Mouse (Mus musculus) heart, adult 18-20 months (tissue): ENCODE data around the gene Vamp4. TPM values are rescaled to one million over a fixed set of nuclear protein-coding genes. Genes with fewer than 3 reads are reported as not detected.

ENCODE experiments used
- DNase-seq, 2 experiments: peaks; one replicate each; pipeline ENCODE4 v3.0.0; 2021 to 2022; ENCODE audit warnings: mixed read lengths in 1 of 2
- long read RNA-seq, 2 experiments: library from polyadenylated mRNA; stranded (forward); transcript quantifications; one replicate each; pipeline ENCODE4 v2.0.0; 2021
- total RNA-seq, 2 experiments: library from RNA; stranded (reverse); gene quantifications; 2 replicates each; pipeline ENCODE4 v1.2.3; 2021

Vamp4 gene
- total RNA-seq: 10 to 100 TPM; 19.4 to 24.3 TPM
- long read RNA-seq, experiment 1, transcript Vamp4-204 (8 exons, 1,461 nt): major isoform, 23 of 29 reads
- long read RNA-seq, experiment 1, partial matches to known transcripts: 0 of 29 reads
- long read RNA-seq, experiment 1, other reads (novel, unspliced or antisense): 4 of 29 reads
- long read RNA-seq, experiment 2, transcript Vamp4-204 (8 exons, 1,461 nt): major isoform, 18 of 22 reads
- long read RNA-seq, experiment 2, partial matches to known transcripts: 0 of 22 reads
- long read RNA-seq, experiment 2, other reads (novel, unspliced or antisense): 1 of 22 reads

- peak; percentile 94 to 95 for DNase-seq
Measured at GRCm38 (mm10) chr1:162570260-162570748, at the start of gene Vamp4. Vamp4 (plus strand) TSS chr1:162570515.

GRCm38 (mm10) chr1:162529651-162530050 is 40.7 kb upstream of the Vamp4 start:
- DNase-seq: no peak

GRCm38 (mm10) chr1:162530666-162531065 is 39.6 kb upstream of the Vamp4 start:
- DNase-seq: no peak

- no peak for DNase-seq
Measured at GRCm38 (mm10) chr1:162531584-162531983, 38.7 kb upstream of the Vamp4 start.

DNA sequence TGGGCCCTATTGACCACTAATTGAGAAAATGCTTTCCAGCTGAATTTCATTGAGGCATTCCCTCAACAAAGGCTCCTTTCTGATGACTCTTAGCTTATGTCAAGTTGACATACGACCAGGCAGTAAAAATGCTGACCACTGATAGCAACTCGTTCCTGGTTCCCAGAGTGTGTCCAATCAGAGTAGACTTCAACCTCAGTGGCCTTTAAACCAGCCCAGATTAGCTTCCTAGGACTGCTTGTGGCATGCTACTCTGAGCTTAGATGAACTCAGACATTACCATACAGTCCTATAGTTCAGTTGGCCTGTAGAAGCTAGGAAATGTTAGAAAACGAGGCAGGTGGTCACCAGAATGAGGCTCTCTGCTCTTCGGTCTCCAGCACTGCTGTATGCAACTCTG is 38.0 kb upstream of the Vamp4 start:
- DNase-seq: no peak

GRCm38 (mm10) chr1:162533766-162534560 is 36.4 kb upstream of the Vamp4 start:
- DNase-seq: no peak

- no peak for DNase-seq
Measured at GRCm38 (mm10) chr1:162543231-162543630, 27.1 kb upstream of the Vamp4 start.

- DNase-seq: no peak
Measured at GRCm38 (mm10) chr1:162547607-162548006, 22.7 kb upstream of the Vamp4 start.

DNA sequence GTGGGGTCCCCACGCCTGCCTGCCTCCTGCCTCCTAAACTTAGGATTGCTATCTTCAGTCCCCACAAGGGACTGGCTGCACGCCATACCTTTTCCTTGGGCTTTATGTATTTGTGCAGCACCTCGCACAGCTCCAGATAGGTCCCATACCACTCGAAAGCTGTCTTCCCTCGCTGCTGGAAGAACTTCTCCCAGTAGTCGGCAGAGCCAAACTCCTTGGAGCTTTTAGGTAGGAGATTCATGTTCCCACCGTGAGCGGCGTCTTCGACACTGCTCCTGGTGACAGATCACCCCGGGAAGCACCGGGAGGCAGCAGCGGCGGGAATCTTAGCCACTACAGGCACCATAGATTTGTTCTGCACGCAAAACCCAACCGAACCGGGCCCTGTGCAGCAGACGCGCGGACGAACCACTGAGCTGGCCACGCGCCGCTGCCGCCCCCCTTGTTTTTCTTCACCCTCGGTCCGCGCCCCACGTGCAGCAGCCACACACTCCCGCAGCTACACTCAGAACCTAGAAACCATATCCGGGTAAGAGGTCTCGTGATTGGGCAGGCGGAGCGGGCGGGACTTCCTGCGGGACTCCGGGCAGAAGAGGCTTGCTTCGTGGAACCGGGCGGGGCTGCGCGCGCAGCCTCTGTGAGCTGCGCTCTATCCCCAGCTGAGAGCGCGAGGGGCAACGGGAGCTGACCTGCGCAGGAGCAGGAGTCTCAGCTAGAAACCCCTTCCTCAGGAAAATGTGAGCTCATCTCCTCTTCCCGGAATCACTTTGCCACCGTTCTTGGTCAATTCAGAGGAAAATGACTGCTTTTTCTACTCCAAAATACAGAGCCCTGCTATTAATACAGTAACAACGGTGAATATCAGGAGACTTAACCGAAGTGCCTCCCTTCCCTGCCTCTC is 22.0 kb upstream of the Vamp4 start, which contains the start of gene Mettl13:
Gene Mettl13, minus strand, starts transcription at position 536 of the 901 bp plus-strand sequence.
- DNase-seq: peak; percentile 91 to 94

GRCm38 (mm10) chr1:162548917-162549613 is 21.2 kb upstream of the Vamp4 start:
- no peak for DNase-seq

DNA sequence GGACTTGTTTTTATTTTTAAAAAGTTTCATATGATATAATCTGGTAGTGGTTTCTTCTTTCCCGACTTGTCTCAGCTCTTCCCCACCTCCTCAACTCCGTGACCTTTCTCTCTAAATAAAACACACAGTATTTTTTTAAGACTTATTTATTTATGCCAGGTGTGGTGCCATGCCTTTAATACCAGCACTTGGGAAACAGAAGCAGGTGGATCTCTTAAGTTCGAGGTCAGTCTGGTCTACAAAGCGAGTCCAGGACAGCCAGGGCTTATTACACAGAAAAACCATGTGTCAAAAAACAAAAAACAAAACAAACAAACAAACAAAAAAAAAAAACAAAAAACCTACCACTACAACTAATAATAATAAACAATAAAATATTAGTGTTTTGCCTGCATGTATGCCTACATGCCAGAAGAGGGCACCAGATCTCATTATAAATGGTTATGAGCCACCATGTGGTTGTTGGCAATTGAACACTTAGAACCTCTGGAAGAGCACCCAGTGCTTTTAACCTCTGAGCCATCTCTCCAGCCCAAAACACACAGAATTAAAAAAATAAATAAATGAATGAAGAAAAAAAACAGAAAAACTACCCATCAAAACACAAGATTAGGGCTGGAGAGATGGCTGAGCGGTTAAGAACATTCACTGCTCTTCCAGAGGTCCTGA is 20.6 kb upstream of the Vamp4 start:
- peak; percentile 25 to 45 for DNase-seq

DNA sequence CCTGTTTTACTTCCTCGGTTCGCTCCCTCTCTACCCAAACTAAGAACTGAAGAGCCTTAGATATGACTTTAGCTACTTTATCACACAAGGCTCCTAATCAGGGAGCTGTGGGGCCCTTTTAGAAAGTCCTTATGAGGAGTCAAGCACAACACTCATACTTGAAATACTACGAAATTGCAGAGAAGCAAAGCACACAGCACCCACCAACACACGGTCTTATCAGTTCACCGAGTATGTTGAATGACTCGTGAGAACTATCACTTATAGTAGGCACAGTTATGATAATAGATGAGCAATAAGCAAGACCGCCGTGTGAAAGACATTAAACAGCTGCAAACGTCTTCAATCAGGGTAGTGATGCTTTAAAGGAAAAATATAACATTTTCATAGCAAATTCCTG is 17.4 kb upstream of the Vamp4 start:
- DNase-seq: no peak

GRCm38 (mm10) chr1:162554193-162554592 is 16.1 kb upstream of the Vamp4 start:
- no peak for DNase-seq

GRCm38 (mm10) chr1:162563236-162563635 is 7.1 kb upstream of the Vamp4 start:
- no peak for DNase-seq

GRCm38 (mm10) chr1:162564992-162565391 is 5.3 kb upstream of the Vamp4 start:
- peak; percentile 25 to 64 for DNase-seq

GRCm38 (mm10) chr1:162567351-162567750 is 3.0 kb upstream of the Vamp4 start:
- no peak for DNase-seq

GRCm38 (mm10) chr1:162570931-162571601 is 751 bp downstream of the Vamp4 start:
- peak; percentile 60 to 71 for DNase-seq

DNA sequence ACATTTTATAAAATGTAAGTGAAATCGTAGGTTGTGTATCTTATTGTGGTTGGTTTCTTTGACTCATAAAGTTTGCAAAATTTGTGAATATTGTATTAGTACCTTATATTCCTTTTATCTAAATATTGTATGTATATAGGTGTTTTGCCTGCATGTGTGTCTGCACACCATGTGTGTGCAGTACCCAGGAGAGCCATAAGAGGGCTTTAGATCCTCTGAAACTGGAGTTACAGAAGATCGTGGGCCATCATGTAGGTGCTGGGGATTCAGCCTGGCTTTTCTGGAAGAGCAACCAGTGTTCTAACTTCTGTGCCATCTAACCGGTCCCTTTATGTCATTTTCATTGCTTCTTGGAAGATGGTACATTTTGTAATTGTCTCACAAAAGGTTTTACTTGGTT is 4.8 kb downstream of the Vamp4 start:
- no peak for DNase-seq

DNA sequence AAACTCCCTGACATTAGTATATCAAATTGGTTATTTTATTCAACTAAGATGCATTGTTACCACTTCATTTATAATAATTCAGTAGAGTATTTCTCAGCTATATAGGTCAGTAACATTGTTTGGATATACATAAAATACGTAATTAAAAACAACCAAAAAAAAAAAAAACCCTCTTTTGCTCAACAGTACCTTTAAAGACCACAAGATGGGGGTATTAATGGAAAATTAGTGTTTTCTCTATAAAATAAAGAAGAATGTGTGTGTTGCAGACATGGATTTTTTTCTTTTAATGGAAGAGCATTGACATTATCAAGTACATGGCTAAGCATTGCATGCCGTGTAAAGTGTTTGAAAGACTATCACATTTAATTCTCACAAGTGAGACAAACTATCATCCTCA is 12.6 kb downstream of the Vamp4 start:
- no peak for DNase-seq

- no peak for DNase-seq
Measured at GRCm38 (mm10) chr1:162586282-162586681, 16.0 kb downstream of the Vamp4 start.
